Mouse (Mus musculus): ENCODE data around the gene Rhob.

The Rhob gene

GRCm38 (mm10) chr12:8499871-8500596, at the start of gene Rhob:
Rhob (minus strand) TSS chr12:8500009.
- DNase-seq (ENCODE audit: low read depth, low spot score) = peak; percentile 78

GRCm38 (mm10) chr12:8547357-8547756, 47.5 kb upstream of the Rhob start:
- DNase-seq (ENCODE audit: low read depth, low spot score) = peak; percentile 71

GRCm38 (mm10) chr12:8546801-8547200, 47.0 kb upstream of the Rhob start:
- DNase-seq (ENCODE audit: low read depth, low spot score) = no peak

- no peak for DNase-seq (ENCODE audit: low read depth, low spot score)
Measured at GRCm38 (mm10) chr12:8545066-8545610, 45.3 kb upstream of the Rhob start.

- DNase-seq (ENCODE audit: low read depth, low spot score) = no peak
Measured at GRCm38 (mm10) chr12:8542371-8542770, 42.6 kb upstream of the Rhob start.

GRCm38 (mm10) chr12:8539471-8539870, 39.7 kb upstream of the Rhob start:
- no peak for DNase-seq (ENCODE audit: low read depth, low spot score)

- DNase-seq (ENCODE audit: low read depth, low spot score) = no peak
Measured at GRCm38 (mm10) chr12:8537291-8537690, 37.5 kb upstream of the Rhob start.

GRCm38 (mm10) chr12:8536221-8536965, 36.6 kb upstream of the Rhob start:
- no peak for DNase-seq (ENCODE audit: low read depth, low spot score)

GRCm38 (mm10) chr12:8535596-8535995, 35.8 kb upstream of the Rhob start:
- no peak for DNase-seq (ENCODE audit: low read depth, low spot score)

- DNase-seq (ENCODE audit: low read depth, low spot score) = no peak
Measured at GRCm38 (mm10) chr12:8534915-8535314, 35.1 kb upstream of the Rhob start.

GRCm38 (mm10) chr12:8527770-8528169, 28.0 kb upstream of the Rhob start:
- no peak for DNase-seq (ENCODE audit: low read depth, low spot score)

- DNase-seq (ENCODE audit: low read depth, low spot score) = no peak
Measured at GRCm38 (mm10) chr12:8527175-8527574, 27.4 kb upstream of the Rhob start.

- no peak for DNase-seq (ENCODE audit: low read depth, low spot score)
Measured at GRCm38 (mm10) chr12:8524062-8524461, 24.3 kb upstream of the Rhob start.

- no peak for DNase-seq (ENCODE audit: low read depth, low spot score)
Measured at GRCm38 (mm10) chr12:8522711-8523110, 22.9 kb upstream of the Rhob start.

GRCm38 (mm10) chr12:8521375-8522047, 21.7 kb upstream of the Rhob start:
- DNase-seq (ENCODE audit: low read depth, low spot score) = no peak

GRCm38 (mm10) chr12:8519431-8520160, 19.8 kb upstream of the Rhob start:
- DNase-seq (ENCODE audit: low read depth, low spot score) = no peak

GRCm38 (mm10) chr12:8511037-8511882, 11.5 kb upstream of the Rhob start:
- no peak for DNase-seq (ENCODE audit: low read depth, low spot score)

GRCm38 (mm10) chr12:8510317-8510988, 10.6 kb upstream of the Rhob start:
- DNase-seq (ENCODE audit: low read depth, low spot score) = no peak

GRCm38 (mm10) chr12:8509693-8510092, 9.9 kb upstream of the Rhob start:
- DNase-seq (ENCODE audit: low read depth, low spot score) = no peak
